Mouse (Mus musculus): ENCODE data around the gene Jade1.

The Jade1 gene

DNA sequence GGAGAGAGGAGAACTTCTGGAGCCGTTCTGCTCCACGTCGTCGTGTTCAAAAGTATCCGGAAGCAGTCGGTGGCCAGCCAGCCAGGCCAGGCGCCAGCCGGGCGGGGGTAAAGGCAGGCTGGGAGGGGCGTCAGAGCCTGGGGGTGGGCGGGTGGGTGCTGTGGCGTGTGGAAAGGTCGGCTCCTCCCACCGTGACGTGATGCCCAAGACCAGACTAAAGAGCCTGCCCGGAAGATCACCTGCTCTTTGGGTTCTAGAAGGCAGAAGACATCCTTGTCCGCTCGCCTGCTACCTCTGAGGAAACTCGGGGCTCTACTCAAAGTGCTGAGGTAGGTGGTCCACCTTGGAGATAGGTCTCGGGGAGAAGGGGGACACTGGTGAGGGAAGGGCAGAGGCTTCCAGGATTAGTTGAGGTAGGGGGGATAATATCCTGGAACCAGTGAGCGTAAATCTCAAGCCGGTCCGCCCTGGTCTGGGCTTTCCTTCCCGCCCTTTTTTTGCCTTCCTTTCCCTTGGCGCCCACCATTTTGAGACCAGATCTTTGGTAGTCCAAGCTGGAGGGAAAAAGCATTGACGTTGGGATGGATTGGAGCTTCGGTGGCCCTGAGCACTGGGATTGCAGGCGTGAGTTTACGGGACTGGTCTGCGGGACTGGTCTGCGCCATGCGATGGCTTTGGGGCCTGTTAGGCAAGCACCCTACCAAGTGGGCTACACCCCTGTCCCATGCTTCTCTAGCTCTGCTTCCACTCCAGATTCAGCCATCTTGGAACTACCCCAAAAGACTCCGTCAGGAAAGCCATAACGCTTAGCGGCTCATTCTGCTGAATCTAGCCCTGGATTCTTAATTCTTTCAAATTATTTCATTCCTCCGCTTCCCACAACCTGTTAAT, at the start of gene Jade1:
Gene Jade1, plus strand, starts transcription at position 241 of the 891 bp plus-strand sequence.
- no peak for DNase-seq (ENCODE audit: low spot score in 2 of 2)

DNA sequence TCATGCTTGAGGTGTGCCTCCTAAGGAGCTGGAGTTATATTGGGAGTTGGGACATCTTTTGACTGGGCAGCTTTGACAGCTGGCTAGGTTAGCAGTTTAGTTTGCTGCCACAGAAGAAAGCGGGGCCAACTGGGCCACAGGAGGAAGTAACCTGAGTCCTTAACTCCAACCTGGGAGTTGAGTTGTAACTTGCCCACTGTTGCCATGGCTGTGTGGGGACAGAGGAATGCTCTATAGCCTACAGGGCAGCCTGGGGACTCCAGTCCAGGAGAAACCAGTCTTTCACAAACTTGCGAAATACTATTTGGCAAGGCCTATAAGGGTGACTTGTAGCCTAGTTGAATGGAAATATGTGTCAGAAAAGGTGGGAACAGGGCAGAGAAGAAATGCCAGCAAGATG, 46.1 kb upstream of the Jade1 start:
- no peak for DNase-seq (ENCODE audit: low spot score in 2 of 2)

DNA sequence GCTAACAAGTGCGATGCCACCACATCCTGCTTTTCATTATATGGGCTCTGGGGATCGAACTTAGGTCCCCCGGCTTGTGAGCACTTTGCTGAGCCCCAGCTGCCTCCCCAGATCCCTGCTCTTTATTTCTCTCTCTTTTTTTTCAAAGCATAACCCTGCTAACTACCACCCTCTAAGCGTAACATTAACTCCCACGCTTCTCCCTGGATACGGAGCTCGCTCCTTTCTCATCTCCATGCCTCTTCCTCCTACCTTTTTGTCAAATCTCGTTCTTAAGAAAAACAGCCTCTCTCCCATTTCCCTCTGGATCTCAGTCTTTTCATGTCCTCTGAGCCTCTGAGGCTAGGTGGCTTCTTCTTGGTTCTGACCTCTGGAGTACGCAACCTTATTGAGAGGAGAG, 45.3 kb upstream of the Jade1 start:
- DNase-seq (ENCODE audit: low spot score in 2 of 2), result no peak

DNA sequence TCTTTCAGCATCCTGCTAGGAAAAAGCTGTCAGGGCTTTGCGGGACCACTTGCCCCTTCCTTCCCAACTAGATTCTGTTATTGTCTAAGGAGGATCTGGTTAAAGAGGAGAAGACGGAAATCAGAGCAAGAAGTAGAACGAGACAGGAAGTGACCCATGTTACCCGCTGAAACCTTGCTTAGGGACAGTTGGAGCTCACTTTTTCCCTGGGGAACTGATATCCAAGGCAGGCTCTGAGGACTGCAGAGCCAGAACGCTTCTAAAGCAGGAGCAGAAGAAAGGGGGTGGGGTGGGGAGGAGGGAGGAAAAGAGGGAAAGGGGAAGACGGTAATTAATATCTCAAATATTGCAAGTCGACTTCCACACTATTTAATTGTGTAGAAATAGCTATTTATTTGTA, 44.8 kb upstream of the Jade1 start:
- no peak for DNase-seq (ENCODE audit: low spot score in 2 of 2)

DNA sequence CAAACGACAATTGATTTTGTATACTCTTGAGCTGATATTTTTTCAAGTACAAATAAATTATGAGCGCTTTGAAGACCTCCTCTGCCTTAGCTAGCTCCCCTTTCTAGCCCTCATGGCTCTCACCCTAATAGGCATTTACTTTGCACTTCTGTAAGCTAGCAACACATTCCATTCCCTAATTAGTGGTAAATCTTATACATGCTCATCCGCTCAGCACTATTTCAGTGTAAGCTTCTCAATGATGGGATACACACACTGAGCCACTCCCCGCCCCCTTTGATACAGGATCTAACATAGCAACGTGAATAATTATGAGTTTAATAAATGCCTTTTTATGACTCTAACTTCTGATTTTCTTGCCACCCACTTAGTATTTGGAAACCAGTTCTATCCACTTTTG, 41.5 kb upstream of the Jade1 start:
- no peak for DNase-seq (ENCODE audit: low spot score in 2 of 2)

DNA sequence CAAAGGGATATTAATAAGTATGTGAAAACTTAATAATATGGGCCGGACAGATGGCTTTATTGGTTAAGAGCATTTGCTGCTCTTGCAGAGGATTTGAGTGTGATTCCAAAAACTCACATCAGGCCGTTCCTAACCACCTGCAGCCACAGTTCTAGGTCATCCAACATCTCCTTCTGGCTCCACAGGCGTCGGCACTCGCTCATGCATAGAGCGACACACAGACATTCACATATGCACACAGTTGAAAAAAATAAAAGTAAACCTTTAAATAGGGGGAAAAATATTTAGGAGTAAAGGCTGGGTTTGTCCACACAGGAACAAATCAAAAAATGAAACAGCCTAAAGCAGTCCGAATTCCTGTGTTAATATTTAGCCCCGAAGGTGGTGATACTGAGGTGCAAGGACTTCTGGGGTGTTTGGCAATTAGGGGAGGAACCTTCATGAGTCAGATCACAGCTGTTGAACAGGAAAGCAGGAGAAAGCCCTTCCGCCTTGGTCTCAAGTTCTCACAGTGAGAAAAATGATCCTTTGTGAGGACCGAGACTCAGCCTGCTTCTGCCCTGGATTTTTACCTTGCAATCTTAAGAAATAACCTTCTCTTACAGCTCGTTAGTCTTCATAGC, 40.7 kb upstream of the Jade1 start:
- DNase-seq (ENCODE audit: low spot score in 2 of 2), result no peak

DNA sequence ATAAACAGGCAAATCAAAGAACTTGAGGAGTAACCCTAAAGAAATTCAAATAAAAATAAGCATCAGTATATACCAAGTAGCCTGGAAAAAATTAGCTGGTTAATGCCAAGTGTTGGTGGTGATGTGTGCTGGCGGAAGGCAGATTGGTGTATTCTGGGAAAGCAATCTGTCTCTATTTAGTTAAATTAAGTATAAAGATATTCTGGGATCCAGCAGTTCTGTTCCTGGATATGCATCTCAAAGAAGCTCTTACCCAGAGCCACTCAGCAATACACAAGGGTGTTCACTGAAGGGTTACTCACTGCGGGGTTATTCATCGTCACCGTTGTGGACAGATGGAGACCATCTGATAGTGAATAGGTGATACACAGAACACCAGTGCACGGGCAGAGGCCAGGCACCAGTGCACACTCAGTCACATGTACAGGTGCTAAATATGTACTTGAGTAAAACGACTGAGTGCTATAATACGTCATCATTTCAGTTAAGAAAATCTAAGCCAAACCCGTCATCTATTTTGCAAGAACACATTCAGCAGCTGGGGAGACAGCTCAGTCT, 38.5 kb upstream of the Jade1 start:
- no peak for DNase-seq (ENCODE audit: low spot score in 2 of 2)

DNA sequence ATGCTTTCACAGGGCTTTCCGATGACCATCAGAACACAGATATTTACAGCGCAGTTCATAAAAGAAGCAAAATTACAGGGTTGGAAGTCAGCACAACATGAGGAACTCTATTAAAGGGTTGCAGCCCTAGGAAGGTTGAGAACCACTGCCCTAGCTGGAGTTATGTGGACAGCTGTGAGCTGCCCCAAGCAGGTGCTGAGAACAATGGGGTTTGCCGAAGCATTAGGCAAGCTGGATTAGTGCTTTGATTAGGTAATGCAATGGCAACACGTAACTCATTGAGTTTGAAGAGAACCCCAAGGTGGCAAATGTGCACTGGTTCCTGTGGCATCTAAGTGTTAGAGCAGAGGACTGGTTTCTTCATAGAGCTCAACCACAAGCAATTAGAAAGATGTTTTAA, 34.6 kb upstream of the Jade1 start:
- DNase-seq (ENCODE audit: low spot score in 2 of 2), result no peak

DNA sequence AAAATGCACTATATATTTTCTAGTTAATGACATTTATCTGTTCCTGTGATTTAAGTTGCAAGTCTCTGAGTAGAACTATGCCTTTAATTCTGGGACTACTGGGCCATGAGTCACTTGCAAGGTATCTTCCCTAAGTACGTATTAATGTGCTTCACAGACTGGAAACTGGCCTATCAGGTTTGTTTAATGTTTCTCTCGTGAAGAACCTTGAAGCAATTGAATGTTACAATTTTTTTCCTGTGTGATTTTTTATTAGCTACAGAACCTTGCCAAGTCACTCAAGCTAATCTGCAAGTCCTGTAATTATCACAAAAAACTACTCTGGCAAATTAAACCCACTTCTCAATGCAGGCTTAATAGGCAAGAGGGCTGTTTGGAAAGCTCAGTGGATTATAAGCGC, 33.8 kb upstream of the Jade1 start:
- no peak for DNase-seq (ENCODE audit: low spot score in 2 of 2)

DNA sequence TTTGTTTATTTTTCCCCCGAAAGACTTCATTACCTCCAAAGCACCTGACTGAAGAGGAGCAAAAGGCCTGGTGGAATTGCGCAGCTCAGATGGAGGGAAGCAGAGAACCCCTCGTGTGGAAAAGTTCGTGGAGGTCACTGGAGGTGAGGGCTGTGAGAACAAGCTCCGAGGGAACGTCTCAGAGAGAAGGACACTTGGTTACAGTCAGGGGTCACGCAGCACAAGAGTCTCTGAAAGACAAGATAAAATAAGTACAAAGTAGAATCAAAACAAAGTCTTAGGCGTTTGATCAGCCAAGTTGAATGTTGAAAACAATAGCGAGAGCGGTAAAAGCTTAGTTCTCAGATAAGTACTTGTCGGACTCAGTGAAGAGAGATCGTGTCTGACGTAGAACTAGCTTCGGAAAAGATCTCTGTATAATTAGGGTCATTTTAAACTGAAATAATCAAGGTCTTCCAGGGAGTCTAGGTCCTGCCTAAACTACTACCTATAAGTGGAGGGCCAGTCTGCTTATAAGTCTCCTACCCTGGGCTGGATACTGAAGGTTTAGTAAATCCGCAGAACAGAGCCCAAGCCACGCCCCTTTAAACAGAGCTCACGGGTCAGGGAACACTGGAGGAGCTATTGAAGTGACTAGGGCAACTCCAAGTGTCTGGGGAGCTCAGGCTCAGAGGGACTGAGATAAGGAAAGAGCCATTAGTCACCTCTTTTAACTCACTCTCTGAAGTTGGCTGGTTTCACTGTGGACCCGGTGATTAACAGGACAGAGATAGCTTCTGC, 33.1 kb upstream of the Jade1 start:
- no peak for DNase-seq (ENCODE audit: low spot score in 2 of 2)

DNA sequence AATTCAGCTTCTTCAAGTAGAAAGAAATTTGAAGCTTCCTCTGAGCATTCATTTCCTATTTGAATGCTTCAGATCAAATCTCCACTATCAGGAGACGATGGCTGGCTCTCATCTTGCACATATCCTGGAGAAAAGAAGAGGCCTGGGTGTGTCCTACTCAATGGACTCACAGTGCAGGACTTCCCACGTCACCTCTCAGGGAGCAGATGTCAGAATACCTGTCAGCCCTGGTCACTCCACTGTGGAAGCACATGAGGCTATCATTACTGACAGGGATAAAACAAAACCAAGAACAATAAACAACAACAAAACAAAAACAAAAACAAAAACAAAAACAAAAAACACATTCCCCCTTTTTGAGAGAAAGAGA, 32.5 kb upstream of the Jade1 start:
- DNase-seq (ENCODE audit: low spot score in 2 of 2), result no peak

DNA sequence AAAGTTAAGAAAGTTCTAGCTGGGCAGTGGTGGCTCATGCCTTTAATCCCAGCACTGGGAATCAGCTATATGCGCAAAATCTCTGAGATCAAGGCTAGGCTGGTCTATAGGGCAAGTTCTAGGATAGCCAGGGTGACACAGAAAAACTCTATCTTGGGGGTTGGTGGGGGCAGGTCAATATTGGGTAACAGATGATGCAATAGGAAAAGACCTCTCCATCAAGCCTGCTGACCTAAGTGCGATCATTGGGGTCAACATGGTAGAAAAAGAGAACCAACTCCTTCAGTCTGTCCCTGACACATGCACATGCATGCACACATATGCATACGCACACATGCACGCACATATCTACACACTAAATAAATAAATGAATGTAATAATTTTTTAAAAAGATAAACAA, 32.1 kb upstream of the Jade1 start:
- no peak for DNase-seq (ENCODE audit: low spot score in 2 of 2)

DNA sequence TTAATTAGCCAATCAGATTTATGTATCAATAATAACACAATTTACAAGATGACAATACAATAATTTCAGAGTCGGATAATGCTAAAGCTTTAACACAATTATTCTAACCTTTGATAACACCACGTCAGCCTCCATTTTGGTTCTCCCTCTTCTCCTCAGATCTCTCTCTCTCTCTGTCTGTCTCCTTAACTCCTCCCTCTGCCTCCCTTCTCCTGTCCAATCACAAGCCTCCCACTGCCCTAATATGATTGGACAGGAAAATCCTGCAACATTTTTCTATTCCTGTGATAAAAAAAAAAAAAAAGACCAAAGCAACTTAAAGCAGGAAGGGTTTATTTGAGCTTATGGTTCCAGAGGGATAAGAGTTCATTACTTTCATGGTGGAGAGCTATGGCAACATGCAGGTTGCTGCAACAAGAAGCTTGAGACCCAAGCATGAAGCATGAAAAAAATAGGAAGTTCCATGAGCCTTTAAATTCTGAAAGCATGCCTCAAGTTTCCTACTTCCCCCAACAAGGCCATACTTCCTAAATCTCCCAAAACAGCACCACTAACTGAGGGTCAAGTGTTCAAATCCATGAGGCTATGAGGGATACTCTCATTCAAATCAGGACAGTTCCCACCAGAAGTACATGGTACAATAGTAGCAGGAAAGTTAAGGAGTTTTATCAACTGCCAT, 27.1 kb upstream of the Jade1 start:
- no peak for DNase-seq (ENCODE audit: low spot score in 2 of 2)

DNA sequence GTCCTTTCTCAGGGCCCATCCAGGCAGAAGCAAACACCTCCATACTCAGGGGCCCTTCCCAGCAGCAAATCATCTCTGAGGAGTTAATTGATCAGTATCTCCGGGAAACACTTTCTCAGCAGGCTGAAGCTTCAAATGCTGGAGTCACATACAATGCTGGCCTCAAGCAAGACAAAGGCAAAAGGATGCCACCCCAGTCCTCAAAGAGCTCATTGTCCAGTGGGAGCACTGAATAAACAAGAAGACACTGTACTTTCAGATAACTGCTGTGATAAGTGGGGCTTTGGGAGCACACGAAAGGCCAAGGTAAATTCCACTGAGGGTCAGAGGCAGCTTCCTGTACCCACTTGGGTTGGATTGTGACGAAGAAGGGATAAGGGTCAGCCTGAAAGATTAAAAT, 25.4 kb upstream of the Jade1 start:
- no peak for DNase-seq (ENCODE audit: low spot score in 2 of 2)

DNA sequence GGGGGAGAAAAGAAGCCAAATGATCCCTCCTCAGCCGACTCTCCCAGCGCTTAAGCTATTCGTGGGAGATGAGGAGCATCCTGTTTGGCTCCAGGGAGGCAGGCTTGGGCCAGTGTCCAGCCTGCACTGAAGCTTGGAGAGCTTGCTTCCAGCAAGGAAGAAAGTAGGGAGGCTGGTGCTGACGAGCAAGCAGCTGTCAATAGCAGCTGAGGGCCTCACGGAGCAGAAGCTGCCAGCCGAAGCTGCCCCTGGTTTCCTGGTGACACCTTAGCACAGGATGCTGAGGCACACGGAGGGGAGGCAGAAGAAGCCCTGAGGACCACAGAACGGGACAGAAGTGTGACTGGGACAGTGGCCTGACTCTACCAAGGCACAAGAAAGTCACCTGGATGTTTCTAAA, 24.0 kb upstream of the Jade1 start:
- no peak for DNase-seq (ENCODE audit: low spot score in 2 of 2)

DNA sequence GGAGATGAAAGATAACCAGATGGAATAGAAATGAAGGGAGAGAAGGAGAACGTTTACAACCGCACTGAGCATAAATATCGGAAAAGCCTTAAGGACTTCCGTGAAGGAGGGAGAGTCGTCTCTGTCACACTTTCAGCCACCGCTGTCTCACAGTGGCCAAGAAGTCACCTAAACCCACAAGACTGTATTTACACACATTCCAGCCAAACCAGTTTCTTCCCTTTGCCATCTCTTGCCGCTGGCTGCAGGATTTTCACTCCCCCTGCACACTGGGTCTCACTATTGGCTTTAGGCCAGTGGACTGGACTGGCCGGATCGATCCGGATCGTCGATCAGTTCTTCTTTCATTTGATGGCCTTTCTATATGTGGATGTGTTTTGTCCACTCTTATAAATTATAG, 23.4 kb upstream of the Jade1 start:
- no peak for DNase-seq (ENCODE audit: low spot score in 2 of 2)

DNA sequence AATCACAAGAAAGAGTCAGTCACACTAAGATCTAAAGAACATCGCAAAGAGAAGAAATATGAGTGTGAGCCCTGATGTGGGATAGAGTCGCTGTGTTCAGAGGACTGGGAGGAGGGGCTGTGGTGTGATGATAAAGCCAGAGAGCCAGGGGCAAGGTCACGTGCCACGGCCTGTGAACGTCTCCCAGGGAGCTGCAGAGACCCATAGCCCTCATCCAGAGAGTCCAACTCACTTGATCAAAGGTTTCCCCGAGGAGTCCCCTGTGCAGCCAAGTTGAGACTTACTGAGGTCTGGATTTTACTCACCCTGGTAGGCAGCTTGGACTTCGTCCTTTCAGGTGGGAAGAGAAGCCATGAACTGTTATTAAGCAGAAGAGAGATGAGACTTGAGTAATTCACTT, 21.9 kb upstream of the Jade1 start:
- DNase-seq (ENCODE audit: low spot score in 2 of 2), result no peak

DNA sequence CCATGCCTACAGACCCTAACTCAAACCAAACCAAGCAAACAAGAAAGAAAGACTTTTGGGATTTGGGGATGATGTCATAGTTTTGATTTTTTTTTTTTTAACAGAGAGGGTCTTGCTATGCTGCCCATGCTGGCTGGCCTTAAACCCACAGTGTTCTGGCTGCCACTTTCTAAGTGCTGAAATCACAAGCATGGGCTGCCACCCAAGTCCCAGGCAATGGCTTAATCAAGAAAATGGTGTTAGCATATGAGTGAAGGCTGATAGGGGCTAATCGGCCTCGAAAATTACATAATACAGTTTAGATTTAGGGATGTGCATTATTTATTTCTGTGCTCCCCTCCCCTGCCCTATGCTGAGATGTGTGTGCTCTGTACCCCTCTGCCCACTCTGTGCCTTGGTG, 17.6 kb upstream of the Jade1 start:
- DNase-seq (ENCODE audit: low spot score in 2 of 2), result no peak

DNA sequence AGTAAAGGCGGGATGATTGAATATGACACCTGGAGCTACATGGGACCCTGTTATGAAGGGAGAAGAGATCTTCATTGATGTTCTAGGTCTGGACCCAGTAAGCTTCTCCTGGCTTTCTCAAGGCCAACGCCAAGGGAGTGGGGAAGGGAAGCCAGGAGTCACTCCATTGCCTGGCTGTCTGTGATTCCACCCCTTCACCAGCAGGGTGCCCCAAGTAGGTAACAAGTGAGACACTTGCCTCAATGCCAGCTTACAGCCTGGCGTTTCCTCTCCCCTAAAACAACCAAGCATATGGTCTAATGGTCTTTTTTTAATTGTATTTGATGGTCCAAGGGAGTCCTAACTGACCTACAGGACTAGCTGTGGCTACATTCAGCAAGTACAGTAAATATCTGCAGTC, 14.2 kb upstream of the Jade1 start:
- no peak for DNase-seq (ENCODE audit: low spot score in 2 of 2)

DNA sequence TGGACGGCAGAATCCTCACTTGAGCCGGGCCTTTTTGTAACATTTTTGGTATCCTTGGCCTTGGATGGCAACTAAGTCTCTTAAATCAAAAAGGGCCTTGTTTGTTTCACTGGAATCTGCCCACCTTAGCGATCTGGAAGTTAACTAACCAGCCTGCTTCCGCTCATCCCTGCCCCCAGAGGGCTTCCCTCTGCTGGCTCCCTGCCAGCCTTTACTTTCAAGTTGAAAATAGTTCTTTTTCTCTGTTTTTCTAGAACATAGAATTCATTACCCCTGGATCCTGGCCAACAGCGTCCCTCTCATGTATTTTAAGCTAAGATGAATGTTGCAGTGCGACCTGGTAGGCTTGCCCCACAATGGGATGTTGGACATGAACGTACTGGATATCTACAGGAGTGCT, 11.1 kb upstream of the Jade1 start:
- no peak for DNase-seq (ENCODE audit: low spot score in 2 of 2)

DNA sequence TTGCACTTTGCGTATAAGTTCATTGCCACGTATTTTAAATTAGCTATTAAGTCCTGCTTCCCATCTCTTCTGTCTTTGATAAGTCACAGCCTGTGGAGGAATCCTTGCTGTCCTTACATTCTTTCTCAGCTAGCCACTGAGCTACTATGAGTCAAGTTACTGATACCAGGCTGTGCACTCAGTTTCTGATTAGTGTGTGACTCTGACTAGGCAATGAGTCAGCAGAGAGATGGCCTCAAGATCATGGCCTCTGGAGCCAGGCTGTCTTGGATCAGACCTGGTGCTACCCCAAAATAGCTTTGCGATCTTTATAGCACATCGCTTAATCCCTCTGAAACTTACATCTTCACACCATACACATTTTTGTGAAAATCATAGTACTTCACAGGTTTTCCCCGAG, 8.2 kb upstream of the Jade1 start:
- no peak for DNase-seq (ENCODE audit: low spot score in 2 of 2)

DNA sequence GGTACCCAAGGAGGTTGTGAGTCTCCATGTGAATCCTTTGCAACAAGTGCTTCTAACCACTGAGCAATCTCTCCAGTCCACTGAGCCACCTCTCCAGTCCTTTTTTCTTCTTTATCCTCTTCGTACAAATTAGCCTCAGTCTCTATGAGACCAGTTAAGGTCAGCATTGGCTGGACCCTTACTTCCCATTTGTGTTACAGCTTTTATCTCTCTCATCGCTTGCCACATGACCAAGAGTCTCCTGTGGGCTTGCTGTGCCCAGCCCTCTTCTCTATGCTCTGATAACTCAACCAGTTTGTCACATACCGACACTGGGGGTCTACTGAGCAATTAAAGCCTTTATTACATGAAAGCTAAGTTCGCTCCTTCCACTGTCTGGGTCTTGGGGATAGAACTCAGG, 7.3 kb upstream of the Jade1 start:
- DNase-seq (ENCODE audit: low spot score in 2 of 2), result no peak

Data from spleen, postnatal 14 days (tissue).